Mouse (Mus musculus) kidney, postnatal 10 days (tissue): ENCODE measurements around the gene Gm14137.
A peak's percentile ranks its signal among the peaks of the same experiment; 100 is the strongest.

Experiments
- DNase-seq: peaks from one replicate; pipeline ENCODE4 v3.0.0; 2021; ENCODE audit warnings: mixed read lengths

The Gm14137 gene

DNA sequence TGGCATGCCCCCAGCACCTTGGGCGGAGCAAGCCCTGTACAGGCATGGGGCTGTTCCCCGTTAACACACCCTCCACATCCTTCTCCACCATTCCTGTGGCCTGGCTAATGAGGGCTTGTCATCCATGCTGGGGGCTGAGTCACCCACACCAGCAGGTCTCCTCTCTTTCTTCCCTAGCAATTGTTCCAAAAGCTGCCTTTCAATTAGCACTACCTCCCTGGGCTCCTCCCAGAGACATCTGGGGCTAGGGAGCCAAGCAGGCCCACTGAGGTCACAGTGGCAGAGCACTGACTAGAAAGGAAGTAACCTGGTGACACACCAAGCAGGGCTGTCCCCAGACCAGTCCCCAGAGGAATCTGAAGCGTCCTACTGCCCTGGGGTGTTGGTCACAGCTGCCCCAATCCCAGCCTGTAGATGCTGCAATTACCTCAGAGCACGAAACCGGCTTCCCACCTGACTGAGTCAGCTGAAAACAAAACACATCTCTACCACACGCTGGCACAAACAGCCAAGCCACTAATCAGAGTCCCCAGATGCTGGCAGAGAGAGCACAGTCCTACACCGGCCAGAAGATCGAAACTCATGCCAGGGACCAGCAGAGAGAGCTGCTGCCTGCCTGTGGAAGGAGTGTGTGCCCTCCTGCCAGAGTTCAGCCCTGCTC, at the start of gene Gm14137:
Gene Gm14137, plus strand, starts transcription at position 519 of the 661 bp plus-strand sequence.
- no peak for DNase-seq

DNA sequence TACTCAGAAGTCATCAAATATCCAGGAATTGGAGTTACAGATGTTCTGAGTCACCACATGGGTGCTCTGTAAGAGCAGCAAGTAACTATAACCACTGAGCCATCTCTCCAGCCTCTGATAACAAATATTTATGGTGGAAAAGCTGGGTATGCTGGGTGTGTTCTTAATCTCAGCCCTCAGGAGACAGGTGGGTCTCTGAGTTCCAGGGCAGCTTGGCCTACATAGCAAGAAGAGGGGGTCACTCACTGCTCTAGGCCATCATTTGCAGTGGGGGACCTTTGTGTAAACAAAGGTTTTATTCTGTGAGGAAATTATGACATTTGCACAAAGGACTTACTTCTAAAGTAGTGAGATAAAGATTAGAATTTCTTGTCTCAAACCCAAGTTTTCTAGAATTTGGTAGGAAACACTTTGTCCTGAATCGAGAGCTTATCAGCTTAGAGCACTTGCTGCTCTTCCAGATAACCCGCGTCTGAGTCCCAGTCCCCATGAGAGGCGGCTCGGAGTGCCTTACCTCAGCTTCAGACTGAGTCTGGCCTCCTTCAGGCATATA, 37.9 kb upstream of the Gm14137 start:
- DNase-seq = no peak

DNA sequence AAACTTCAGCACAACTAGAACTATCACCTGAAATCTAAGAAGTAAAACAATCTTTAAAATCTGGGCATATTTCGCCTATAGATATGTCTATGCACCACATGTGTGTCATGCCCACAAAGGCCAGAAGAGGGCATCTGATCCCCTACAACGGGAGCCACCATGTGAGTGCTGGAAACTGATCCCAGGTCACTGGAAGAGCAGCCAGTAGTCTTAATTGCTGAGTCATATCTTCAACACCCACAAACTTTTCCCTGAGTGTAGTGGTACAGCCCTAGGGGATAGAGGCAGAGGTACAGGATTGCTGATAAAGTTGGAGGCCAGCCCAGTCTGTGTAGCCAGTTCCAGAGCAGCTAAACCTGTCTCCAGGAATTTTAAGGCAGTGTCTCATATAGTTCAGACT, 29.1 kb upstream of the Gm14137 start:
- peak; percentile 34 for DNase-seq

DNA sequence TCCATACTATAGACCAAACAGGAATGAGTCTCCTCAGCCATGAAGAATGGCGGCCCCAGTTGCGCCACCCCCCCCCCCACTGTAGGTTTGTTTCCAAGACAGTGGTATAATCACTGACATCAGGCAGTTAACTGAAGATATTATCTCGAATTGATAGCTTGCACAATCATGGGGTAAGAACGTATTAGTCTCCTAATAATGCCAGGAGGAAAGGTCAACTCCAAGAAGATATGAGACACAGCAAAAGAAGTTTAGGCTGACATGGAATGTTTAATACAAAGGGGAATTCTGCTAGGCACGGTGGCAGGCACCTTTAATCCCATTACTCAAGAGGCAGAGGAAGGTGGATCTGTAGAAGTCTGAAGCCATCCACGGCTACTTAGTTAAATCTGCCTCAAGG, 27.9 kb upstream of the Gm14137 start:
- DNase-seq = no peak

DNA sequence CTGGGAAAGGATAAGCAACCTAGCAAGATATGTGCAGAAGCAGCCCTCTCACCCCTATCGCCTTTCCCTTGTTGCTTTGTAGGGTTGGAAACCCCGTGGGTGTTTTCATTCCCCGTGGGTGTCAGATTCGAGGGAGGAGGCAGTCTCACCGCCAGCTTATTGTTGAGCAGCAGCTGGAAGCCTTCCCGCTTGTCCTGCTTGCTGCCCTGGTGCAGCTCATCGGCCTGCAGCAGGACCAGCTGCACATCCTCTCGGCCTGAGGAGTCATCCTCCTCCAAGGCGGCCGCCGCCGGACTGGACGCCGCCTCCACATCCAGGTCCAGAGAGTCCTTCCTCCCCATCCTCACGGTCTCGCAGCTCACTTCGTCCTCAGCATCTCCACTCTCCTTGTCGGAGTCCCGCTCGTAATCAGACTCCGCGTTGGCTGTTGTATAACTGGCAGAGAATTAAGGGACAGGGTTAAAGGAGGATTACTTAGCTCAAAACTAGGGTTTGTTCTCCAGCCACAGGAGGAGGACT, 27.1 kb upstream of the Gm14137 start:
- peak; percentile 49 for DNase-seq

DNA sequence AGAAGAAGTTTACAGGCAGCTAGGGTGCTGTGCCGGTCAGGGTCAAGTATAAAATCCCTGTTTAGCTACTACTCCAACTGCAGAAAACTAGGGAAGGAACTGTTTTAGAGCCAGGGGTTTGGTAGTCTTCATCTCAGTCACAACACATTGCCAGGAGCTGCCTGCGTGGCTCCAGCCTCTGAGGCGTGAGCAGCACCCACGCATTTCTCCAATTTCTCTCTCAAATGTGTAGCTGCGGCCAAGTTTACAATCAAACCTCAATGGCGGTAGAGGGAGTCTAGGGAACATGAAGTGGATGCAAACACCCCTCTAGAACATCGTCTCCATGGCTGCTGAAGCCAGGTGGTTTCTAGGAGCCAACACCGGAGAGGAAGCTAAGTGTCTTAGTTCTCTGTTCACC, 26.5 kb upstream of the Gm14137 start:
- DNase-seq = no peak

DNA sequence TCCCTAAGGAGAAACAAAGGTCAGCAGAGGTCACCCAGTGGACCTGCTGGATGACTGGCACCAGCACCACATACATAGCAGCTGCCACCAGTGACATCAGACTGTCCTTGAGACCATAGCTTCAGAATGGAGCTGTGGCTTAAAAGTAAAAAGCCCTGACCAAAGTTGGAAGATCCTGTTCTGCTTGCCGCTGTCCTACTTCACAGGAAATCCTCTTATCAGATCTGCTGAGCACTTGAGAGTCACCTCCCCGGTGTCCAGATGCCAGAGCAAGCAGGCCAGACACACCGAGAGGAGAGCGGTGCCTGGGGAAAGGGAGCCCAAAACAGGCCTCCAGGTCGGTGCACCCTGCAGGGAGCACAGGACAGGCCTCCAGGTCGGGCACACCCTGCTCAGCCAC, 22.1 kb upstream of the Gm14137 start:
- DNase-seq = no peak

DNA sequence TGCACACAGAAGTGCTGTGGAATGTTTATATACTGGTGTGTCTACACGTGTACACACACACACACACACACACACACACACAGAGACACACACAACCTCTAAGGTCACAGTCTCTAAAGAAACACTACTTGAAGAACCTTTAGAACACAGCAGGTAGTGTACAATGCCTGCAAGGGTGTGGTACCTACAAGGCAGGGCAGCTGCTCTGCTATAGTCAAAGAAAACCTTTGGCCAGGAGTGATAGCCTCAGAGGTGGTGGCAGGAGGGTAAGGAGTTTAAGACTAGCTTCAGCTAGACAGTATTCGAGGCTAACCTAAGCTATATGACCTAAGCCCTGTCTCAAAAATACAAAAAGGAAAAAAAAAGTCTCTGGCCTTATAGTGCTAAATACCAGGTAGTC, 19.6 kb upstream of the Gm14137 start:
- DNase-seq = no peak

DNA sequence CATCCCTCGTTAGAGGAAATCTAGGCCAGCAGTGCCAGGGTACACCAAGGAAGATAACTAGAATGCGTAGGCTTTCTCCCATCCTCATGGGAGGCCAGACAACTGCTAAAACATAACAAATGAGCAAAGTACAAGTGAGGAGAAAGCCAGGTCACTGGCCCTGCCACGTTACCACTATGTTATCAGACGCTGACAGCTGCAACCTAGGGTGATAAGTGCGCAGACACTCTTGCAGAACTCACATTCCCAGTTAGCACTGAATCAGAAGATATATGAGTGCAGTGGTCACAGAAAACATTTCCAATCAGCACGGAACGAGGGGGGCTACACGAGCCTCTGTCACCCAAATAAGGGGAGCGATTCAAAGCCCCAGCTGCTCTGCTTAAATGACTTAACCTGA, 18.9 kb upstream of the Gm14137 start:
- no peak for DNase-seq

DNA sequence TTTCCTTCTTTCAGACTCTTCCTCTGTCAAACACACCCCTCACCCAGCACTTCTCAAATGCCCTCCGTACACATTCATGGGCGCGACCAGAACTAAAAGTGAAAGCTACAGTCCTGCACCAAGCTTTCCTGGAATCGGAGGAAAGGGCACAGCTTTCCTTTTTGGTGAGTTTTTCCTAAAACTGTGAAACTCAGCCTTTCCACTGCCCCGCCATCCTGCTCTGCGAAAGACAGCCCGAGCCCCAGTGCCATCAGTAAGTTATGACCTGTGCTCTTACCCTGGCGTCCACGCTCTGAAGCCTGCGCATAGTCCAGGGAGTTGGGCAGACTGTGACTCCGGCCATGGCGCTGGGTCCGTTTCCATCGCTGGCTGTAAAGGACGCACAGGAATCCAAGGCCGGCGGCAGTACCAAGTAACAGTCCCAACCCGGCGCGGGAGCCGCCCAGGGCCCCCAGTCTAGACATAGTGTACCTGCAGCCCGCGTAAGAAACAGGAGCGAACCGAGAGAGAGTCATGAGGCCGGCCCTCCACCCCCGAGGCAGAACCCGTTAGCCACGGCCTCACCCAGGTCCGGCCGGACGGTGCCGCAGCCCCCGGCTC, 18.1 kb upstream of the Gm14137 start:
- no peak for DNase-seq

DNA sequence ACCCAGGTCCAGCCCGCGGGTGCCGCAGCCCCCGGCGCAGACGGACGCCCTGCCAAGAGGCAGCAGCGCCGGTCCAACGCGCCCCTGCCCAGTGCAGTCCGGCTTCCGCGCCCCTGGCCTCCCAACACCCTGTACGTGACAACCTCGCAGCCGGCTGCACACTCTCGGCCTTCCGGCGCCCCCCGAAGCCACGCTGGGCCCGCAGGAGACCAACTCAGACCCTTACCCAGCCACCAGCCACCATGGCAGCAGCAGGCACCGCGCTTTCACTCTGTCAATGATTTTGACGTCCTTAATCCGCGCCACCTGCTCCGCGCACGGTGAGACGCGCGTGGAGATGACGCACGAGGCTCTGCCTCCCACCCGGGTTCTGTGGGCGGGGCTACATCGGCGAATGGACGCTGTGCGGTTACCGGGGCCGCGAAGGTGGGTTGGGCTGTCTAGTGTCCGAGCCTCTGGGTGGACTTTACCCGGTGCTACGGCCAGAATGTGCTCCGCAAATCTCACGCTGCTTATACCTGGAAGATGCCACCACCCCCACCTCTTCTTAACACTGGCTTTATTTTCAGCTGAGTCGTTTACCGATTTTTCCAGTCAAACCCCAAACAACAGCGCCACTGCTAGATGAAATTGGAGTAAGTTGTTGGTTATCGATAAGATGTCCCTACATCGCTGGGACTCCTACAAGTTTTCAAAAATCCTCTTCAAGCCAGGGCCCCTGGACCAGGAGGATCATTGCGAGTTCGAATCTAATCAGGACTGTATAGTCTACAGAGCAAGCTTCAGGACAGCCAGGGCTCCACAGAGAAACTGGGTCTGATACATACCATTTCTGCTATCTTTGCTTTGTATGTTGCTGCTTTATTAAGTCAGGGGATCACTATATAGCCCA, 17.4 kb upstream of the Gm14137 start, which contains the start of gene Rmdn3:
Gene Rmdn3, minus strand, starts transcription at position 354 of the 892 bp plus-strand sequence.
- DNase-seq = peak; percentile 98

DNA sequence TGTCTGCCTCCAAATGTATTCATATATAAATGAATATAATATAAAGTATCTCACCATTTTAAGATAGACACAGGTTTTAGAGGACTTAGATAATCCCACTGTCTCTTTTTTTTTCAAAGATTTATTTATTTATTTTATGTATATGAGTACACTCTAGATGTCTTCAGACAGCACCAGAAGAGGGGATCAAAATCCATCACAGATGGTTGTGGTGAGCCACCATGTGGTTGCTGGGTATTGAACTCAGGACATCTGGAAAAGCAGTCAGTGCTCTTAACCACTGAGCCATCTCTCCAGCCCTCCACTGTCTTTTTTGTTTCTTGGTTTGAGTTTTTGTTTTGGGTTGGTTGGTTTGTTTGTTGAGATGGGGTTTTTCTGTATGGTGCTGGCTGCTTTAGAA, 16.5 kb upstream of the Gm14137 start:
- no peak for DNase-seq

DNA sequence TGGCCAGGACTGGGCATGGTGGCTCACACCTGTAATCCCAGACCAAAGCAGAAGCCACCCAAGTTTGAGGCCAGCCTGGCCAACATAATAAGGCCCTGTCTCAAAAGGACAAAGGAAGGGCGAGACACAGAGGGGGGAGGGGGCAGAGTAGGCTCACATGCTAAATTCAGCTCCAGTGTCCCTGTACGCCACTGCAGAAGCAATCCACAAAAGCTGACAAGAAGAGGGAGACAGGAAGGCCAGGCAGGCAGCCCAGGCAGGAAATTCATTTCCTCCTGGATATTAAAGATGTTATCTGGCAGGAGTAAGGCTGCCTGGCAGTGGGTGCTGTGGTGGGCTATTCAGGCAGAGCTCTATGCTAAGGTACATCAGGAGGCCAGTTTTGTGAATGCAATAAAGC, 13.1 kb upstream of the Gm14137 start:
- DNase-seq = peak; percentile 67

DNA sequence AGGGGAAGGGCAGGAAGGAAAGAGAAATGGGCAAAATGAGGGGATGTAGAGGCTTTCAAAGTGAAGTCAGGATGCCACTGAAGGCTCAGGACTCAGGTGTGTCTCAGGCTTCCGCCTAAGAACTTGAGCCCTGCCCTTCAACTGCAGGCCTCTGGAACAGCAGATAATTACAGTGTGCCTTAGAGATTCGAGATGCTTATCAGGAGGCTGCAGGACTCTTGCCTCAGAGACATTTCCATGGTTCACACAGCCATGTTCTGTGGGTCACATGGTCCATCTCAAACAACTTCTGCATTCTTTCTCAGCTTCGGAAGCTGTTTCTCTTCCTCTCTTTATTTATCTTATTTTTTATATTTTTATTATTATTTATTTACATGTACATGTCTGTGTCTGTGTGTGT, 11.2 kb upstream of the Gm14137 start:
- DNase-seq = no peak

DNA sequence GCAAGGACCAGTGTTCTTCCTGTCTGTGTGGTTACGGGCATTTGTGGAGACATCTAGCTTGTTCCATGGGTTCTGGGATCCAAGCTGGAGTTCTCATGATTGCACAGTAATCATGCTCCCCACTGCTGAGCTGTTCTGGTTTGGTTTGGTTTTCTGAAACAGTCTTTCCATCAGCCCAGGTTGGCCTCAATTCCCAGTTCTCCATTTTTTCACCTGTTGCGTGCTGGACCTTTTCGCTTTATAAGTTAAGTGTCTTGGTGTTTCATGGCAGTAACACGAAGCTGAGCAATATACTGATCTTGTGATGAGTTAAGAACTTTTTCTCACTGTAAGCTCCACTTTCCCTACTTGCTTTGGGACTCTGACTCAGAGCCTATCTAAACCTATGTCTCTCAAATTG, 10.3 kb upstream of the Gm14137 start:
- no peak for DNase-seq

DNA sequence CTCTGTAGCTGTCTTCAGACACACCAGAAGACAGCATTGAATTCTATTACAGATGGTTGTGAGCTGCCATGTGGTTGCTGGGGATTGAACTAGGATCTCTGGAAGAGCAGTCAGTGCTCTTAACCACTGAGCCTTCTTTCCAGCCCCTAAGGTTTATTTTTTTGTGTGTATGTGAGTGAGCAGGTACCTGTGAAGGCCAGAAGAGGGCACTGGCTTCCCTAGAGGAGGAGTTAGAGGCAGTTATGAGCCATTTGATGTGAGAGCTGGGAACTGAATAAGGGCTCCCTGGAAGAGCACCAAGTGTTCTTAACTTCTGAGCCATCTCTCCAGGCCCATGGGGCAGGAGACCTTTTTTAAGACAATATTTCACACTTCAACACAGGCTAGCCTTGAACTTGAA, 8.9 kb upstream of the Gm14137 start:
- no peak for DNase-seq

DNA sequence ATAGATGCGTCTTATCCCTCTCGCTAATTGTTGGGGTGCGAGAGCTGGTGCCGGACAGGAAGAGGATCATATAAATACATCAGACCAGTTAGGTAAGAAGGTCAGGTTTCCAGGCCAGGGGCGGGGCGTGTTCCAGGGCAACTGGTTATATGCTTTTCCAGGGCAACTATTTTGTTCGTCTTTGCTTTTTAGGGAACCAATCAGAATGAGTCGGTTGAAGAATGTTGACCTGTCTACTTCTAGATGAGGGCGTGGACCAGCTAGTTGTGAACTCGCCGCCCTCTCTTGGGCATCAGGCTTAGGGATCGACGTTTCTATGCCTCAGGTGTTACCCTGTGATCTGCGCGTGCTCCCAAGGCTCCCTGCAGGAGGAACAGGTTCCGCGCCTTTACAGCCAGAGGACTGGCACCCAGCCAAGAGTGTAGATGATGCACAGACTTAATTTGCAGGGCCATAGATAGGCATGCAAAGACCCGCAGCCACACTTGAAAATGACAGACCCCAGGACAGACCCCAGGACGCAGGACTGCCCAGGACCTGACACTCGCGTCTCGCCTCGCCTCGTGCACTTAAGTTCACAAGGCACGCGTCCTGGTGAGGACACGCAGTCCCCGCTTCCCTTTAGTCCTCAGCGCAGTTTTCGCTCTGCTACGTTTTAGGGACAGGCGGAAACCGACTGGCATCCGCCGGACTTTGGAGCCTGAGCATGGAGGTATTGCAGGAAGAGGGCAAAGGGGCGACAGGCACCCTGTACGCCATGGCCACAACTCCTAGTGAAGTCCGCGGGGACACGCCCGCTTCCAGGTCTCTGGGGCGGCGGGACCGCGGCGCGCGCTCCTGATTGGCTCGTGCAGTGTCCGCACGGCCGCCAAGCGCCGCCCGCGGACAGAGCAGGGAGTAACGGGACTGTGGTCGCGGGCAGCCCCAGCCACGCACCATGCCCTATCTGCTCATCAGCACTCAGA, 7.1 kb upstream of the Gm14137 start, which contains the start of gene Gchfr:
Gene Gchfr, plus strand, starts transcription at position 873 of the 965 bp plus-strand sequence.
- DNase-seq = peak; percentile 86

DNA sequence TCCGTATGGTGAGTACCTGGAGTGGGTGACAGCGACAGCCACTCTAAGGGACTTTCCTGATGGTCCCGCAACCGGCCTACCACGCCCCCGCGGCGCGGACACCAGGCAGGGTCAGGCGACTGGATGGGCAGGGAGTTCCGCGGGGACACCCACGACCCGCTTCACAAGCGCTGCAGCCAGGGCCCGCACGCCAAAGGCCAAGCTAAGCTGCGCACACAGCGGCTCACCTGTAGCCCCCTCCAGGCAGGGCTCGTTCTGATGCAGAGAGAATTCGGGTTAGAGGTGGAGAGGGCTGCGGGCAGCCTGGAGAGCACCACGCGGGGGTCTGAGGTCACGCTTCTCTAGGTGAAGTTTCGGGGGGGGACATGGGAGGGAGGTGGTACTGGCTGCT, 6.4 kb upstream of the Gm14137 start:
- DNase-seq = no peak

DNA sequence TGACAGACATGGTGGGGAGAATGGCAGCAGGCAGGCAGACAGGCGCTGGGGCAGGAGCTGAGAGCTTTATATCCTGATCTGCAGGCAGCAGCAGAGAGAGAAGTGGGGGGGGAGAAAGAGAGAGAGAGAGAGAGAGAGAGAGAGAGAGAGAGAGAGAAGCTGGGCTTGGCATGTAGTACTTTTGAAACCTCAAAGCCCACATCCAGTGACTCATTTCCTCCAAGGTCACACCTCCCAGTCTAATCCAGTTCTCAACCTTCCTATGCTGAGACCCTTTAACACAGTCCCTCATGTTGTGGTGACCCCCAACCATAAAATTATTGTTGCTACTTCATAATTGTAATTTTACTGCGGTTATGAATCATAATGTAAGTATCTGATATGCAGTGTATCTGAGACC, 4.0 kb upstream of the Gm14137 start:
- DNase-seq = no peak

DNA sequence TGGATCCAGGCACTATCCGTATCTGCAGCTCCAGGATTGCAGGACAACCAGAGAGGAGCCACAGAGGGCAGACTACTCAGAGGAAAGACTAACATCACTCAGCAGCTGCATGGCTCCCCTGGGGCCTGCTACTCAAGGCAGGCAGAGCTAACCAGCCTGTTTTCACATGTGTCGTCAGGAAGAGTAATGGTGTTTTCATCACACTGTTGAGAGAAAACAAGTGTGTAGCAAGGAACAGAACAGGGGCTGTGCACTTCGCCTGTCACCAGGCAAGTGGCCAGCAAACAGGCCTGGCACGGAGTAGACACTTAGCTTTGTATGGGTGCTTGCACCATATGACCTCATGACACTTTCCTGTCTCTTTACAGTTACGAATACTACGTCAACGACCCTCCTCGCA, 2.7 kb upstream of the Gm14137 start:
- DNase-seq = peak; percentile 59

DNA sequence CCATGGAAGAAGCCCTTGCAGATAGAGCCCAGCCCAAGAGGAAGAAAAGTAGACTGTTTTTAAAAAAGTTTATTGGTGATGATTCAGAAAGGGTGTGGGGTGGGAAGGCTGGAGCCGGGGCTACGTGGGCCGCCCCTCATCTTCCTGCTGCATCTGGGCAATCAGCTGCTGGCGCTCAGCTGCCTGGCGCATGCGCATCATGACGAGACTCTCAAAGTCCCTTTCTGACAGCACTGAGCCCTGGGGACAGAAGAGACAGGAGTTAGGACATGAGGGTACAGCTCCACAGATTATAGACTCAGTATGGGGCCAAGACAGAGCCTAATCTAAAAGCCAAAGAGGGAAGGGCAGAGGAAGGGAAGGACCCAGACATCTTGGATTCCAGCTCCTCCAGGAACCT, 1.9 kb upstream of the Gm14137 start:
- DNase-seq = no peak
